Mouse (Mus musculus) CD4-positive helper T cell, adult 2 months (primary cell): ENCODE data around the gene Ccin.

Source experiments
- DNase-seq: peaks from one replicate; pipeline ENCODE4 v3.0.0-alpha.2; 2012; ENCODE audit warnings: low read depth, missing footprints, low spot score

Gene Ccin

GRCm38 (mm10) chr4:44013391-44014070 is 30.2 kb downstream of the Ccin start:
- DNase-seq: no peak

- DNase-seq: no peak
Observed at GRCm38 (mm10) chr4:44016071-44016470, 32.8 kb downstream of the Ccin start.

DNA sequence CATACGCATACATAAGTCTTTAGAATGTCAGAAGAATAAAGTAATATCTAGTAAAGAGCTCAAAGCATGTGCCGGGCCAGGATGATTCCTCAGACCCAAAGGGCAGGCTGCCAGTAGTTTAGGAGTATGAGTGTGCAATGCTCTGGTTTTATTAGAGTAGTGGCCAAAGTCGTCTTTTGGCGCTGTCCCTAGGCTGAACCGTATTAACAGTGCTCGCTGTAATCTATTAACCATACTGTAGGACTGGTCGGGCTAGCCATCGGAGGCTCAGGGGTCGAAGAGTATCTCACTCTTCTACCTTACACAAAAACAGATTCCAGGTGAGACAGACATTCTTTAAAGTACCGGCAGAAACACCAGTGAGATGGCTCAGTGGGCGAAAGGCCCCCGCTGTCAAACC is 33.5 kb downstream of the Ccin start:
- DNase-seq: no peak

GRCm38 (mm10) chr4:44022323-44022722 is 39.0 kb downstream of the Ccin start:
- DNase-seq: peak; percentile 90

DNA sequence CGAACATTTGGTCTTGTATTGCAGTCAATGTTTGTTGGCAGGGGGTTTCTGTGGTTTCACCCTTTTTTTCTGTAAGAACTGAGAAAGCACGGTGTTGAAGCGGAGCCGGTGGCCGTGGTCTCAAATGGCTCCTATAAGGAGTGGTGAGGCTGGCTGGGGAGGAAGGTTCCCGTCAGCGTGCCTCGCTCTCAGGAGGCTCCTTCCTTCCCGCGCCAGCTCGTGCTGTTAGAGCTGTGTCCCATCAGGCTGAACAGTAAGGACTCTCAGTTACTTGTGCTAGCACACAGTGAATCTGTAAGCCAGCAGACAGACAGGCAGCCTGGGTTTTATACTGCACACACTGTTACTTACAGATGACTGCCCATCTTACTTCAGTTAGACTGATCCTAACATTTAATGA is 39.5 kb downstream of the Ccin start:
- DNase-seq: no peak

DNA sequence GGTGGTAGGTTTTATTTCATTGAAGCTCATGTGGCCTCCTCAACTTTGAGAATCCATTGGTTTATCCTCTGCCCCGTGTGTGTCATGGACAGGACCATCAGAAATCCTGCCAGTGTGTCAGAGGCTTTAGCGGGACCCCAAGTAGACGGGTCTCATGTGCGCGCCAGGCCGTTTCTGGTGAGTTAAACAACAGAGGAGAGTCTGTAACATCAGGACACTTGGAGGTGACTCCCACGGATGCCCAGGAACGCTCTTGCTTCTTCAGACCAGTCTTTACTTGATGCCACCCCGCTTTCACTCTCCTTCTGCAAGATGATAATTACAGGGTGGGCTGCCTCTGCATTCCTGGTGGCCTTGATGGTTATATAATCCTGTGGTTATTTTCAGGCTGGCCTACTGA is 40.4 kb downstream of the Ccin start:
- no peak for DNase-seq

DNA sequence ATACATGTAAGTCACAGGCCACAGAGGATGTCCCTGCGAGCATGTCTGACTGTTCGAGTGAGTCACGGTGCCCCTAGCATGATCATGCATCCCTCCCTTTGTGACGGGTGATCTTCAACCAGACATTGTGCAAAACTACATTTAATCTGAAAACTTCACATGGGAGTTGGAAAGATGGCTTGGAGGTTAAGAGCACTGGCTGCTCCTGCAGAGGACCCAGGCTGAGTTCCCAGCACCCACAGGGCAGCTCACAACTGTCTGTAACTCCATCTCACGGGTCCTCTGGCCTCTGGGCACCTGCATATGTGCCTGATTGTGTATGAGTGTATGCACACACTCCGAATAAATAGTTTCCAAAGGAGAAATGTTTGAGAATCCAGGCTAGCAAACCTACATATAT is 41.0 kb downstream of the Ccin start:
- DNase-seq: no peak

DNA sequence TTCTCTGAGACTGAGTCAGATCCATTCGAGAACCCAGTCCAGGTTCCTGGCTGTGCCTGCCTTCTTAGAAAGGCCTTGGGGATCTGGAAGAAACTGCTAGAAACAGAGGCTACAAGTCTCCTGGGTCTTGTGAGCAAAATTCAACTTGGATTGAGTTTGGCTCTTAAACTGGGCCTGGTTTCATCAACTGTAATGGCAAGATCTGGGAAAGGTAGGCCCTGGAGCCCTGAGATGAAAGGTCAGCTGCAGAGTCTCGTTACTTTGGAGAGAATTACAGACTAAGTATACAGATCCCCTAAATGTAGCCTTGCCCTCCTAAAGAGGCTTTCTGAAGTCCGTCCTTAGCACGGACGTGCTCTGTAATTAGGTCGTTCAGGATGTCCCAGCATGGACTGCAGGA is 42.3 kb downstream of the Ccin start:
- DNase-seq: no peak

DNA sequence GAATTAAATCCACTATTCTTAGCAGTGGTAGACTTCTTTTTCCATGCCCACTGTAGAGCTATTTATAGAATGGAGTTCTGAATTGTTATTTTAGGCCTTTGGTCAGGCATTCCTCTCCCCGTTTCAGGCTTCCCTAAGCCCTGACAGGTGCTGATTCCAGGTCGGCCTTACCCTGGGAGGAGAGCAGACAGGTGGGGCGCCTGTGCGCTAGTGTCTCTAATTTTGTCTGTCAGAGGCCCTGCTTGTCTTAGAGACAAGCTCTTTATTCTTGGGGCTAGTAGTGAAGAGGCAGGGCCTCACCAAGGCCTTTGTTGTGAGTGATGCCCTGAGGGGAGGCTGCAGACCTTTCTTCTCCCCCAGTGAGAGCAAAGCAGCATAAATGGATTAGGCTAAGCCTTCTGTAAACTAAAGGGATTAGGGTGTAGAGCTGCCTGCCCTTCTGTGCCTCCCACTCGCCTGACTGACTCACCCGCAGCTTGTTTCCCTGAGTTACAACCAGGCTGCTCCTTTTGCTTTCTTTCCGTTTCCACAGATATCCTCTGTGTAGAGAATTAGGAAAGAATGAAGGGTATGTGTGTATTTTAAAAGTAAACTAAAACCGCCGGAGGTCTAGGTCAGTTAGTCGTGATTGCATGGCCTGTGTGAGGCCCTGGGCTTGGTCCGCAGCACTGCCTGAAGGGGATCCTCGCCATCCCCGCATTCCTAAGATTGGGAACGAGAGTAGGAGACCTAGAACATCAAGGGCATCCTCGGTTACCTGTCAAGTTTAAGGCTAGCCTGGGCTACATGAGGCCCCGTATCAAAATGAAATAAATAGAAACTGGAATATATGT is 45.2 kb downstream of the Ccin start:
- no peak for DNase-seq

DNA sequence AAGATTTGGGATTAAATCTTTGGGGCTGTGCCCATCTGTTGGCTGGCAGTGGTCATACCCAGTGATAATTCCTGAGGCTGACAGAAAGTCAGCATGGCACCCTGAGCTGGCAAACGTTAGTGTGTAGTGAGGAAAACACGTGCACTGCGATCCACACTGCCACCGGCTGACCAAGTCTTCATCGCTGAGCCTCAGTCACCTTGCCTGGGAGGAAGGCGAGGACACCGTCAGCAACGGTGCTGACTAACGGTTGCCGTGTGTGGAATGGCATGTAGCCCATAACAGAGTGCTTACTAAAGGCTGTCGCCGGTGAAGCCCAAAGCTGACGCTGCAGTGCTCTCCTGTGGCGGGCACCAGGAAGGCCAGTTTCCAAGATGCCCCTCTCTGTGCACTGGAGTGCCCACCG is 46.4 kb downstream of the Ccin start:
- DNase-seq: no peak

- DNase-seq: no peak
Observed at GRCm38 (mm10) chr4:44031521-44031920, 48.2 kb downstream of the Ccin start.
